Mouse (Mus musculus) heart, adult 8-10 months (tissue): ENCODE results near the gene Tcf7l1. TPM values are rescaled to one million over a fixed set of nuclear protein-coding genes. Genes with fewer than 3 reads are reported as not detected.

Source experiments
- DNase-seq: peaks from one replicate; pipeline ENCODE4 v3.0.0; 2022; ENCODE audit warnings: low spot score
- total RNA-seq, 4 experiments: library from RNA; stranded (reverse); gene quantifications; 2 replicates each; pipeline ENCODE4 v1.2.4; 2022

Tcf7l1 gene
- total RNA-seq, 4 experiments from 2014 or later, result 6.8 to 9.2 (median 7.9) TPM

- no peak for DNase-seq
These were observed 1.6 kb downstream of the Tcf7l1 start for GRCm38 (mm10) chr6:72787322-72787947.

- DNase-seq, result no peak
These were observed 5.3 kb downstream of the Tcf7l1 start for GRCm38 (mm10) chr6:72783780-72784179.

GRCm38 (mm10) chr6:72778779-72779776 lies 10.0 kb downstream of the Tcf7l1 start:
- DNase-seq, result no peak

- no peak for DNase-seq
These were observed 11.8 kb downstream of the Tcf7l1 start for GRCm38 (mm10) chr6:72777212-72777611.

DNA sequence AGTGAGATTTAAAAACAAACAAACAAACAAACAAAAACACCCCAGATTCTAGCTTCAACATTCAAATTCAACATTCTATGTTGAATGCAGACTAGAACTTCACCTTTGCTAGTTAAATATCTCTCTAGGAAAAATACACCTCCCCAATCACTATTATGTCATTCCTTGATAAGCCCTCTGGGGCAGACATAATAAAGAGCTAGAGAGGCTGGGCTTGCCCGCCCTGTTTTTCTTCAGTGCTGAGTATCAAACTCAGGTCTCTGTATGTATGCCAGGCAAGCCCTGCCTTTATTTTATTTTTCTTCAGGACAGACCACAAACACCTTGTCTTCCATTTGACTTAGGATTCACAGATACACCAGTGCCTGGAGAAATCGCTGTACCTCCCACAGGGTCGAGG lies 14.8 kb downstream of the Tcf7l1 start:
- DNase-seq, result no peak

GRCm38 (mm10) chr6:72769915-72770776 lies 18.9 kb downstream of the Tcf7l1 start:
- DNase-seq, result no peak

GRCm38 (mm10) chr6:72769343-72769742 lies 19.7 kb downstream of the Tcf7l1 start:
- DNase-seq, result no peak

GRCm38 (mm10) chr6:72768804-72769203 lies 20.2 kb downstream of the Tcf7l1 start:
- DNase-seq, result peak; percentile 67

DNA sequence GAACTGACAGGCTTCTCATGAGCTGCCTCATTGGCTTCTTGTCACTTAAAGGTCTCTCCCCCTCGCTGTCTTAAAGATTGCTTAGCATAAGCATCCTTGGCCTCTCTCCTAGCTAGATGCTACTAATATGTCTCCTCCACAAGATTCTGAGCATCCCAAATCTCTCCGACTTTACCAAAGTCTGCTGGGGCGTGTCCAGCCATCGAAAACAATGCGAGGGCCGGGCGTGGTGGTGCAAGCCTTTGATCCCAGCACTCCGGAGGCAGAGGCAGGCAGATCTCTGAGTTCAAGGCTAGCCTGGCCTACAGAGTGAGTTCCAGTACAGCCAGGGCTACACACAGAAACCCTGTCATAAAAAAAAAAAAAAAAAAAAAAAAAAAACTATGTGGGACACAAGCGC lies 21.0 kb downstream of the Tcf7l1 start:
- no peak for DNase-seq

DNA sequence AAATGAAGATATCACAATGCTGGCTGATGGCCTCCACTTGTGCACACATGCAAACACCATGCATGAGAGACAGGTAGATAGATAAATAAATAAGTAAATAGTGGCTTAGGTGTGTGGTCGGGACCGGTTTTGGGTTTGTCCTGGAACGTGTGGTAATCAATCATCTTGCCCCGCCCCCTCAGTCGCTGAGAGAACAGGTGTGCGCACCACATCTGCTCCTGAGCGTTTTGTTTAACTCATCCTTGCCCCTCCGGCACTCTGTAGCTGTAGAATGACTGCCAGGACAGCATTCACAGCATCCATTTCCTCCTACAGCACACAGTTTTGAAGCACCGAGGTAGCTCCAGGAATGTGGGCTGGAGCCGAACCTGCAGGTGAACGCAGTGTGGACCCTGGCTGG lies 25.4 kb downstream of the Tcf7l1 start:
- no peak for DNase-seq

DNA sequence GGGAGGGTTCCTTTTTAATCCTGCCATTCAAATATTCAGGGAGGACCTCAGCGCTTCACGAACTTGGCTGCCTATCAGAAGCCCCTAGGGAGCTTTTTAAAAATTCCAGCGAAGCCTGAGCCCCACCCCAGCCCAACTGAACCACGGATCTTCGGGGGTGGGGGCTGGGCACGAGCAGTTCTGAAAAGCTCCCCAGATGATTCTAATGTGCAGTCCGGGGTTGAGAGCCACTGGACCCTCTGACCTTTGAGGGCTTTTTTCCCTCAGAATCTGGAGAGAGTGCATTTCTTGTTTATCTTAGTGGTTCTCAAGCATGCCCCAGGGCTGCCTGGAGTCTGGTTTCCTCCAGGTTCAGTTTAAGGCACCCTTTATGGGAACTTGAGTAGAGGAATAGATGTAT lies 27.4 kb downstream of the Tcf7l1 start:
- DNase-seq, result no peak

GRCm38 (mm10) chr6:72758239-72759017 lies 30.6 kb downstream of the Tcf7l1 start:
- no peak for DNase-seq

DNA sequence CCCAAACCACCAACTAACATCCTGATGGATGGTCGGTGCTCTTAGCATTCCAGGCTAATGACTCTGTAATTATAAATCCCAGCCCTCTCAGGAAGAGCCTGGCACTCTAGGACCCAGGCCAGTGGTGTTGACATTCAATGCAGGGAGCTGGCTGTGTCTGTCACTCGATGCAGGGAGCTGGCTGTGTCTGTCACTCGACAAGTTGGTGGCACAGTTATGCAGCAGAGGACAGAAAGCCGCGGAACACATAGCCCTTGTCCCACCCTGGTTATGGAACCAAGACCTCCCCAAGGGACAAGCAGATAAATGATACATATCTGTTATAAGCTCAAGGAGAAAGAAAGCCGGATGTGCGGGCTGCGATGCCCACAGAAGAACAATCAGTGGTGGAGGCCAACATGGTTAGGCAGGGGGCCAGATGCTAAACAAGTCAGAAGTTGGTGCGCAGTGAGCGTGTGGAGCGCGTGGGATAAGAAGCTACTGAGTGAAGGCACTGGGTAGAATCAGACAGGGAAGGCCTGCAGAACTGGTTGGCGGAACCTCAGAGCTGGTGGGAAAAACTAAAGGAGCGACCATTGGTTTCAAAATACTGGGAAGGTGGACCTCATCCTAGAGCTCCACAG lies 33.7 kb downstream of the Tcf7l1 start:
- DNase-seq, result no peak

DNA sequence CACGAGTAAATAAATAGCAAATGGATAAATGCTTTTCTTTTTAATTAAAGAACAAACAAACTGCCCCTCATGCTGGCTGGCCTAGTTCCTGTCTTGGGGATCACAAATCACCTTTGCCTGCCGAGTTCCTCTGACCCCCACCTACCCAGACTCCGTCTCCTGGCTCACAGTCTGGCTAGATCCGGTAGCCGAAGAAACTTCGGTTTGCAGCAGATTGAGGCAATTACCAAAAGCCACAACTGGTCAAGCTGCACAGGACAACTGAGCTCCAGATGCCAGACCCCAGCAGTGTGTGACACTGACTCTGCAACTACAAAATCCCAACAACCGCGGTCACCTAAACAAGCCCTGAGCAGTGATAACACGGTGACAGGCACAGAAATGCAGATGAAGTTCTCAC lies 34.8 kb downstream of the Tcf7l1 start:
- DNase-seq, result no peak

- DNase-seq, result no peak
These were observed 35.3 kb downstream of the Tcf7l1 start for GRCm38 (mm10) chr6:72753782-72754181.

GRCm38 (mm10) chr6:72752824-72753223 lies 36.2 kb downstream of the Tcf7l1 start:
- DNase-seq, result no peak

- DNase-seq, result no peak
These were observed 37.8 kb downstream of the Tcf7l1 start for GRCm38 (mm10) chr6:72751210-72751609.

DNA sequence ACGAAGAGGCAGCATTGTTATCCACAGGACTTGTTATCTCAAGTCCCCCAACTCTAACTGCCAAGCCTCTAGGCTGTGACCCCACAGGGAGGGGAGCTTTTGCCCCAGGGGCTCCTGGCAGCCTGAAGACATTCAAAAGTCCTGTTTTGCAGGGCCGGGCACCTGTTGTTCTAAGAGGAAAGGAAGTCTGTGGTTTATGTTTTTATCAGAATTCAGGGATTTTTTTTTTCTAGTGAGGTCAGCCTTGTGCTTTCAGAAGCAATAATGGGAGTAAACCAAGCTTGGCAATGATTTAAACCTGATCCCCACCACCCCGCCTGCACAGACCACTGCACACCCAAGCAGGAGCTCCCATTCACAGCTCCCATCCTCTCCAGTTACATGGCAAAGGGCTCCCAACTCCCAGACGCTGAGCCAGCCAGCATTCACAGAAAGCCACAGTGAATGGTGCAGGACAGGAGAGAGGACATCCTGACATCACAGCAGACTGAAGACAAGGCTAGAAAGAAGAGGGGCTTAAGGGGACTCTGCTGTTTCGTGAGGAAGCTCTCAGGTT lies 40.1 kb downstream of the Tcf7l1 start:
- DNase-seq, result no peak

- no peak for DNase-seq
These were observed 40.6 kb downstream of the Tcf7l1 start for GRCm38 (mm10) chr6:72748421-72748820.

- DNase-seq, result no peak
These were observed 41.2 kb downstream of the Tcf7l1 start for GRCm38 (mm10) chr6:72747814-72748213.
